Mouse (Mus musculus) CD4-positive, CD25-positive, alpha-beta regulatory T cell, adult 2 months (primary cell): ENCODE data around the gene Gm45799.

Source experiments
- DNase-seq: peaks from one replicate; pipeline ENCODE4 v3.0.0-alpha.2; 2012; ENCODE audit warnings: low read depth, low spot score

The Gm45799 gene

DNA sequence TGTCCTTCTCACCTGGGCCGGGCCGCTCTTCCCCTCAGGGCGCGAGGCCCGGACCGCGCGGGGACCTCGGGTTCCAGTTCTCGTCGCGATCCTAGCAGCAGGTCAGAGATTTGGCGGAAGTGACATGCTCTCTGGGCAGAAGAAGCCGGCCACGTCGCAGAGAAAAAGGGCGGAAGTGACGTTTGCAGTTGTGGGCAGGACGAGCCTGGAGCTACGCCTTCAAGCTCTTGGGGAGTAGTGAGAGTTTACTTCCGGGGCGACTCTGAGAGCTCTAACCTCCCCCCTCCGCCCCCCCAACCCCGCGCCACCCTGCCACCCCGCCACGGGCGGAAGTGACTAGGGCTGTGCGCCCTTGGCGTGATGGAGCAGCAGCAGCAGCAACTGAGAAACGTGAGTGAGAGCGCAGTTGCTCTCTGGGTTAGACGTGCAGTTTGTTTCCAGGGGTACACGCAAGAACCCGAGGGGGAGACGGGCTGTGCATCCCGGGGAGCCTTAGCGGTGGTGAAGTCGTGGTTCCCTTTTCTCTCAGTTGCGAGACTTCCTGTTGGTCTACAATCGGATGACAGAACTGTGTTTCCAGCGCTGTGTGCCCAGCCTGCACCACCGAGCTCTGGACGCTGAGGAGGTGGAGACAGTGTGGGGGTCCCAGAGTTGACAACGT lies at the start of gene Gm45799, which contains the start of gene Arfip2:
TSS of gene Gm45799 (plus strand) at position 320 of the 661 bp plus-strand sequence.
TSS of gene Arfip2 (minus strand) at position 184 of the 661 bp plus-strand sequence.
- DNase-seq: peak; percentile 99

DNA sequence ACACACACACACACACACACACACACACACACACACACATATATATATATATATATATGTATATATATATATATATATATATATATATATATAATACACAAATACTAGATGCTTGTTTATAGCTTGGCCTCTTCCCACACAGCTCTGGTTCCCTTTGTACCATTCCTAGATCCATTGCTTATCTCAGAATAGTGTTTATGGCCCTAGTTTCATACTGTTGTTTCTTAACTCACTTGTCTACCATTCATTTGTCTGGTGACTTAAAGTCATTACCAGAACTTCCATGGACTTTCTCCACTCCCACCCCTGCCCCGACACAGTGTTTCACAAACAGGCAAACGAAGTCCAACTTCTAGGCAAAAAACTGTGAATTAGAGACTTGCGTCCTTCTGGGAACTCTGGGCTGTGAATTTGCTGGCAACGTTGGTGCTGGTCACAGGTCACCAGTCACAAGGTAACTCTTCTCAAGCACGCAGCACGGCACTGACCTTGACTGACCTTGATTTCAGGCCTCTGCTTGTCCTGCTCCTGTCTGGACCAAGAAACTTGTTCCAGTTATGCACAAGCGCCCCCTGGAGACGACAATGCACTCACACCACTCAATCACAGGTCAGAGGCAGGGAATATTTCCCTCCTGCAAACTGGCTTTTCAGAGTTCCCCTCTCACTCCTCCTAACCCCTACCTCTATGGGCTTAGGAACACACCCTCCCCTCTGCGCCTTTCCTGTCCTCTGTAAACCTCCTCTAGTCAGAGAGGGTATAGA lies 37.3 kb upstream of the Gm45799 start:
- peak; percentile 61 for DNase-seq

DNA sequence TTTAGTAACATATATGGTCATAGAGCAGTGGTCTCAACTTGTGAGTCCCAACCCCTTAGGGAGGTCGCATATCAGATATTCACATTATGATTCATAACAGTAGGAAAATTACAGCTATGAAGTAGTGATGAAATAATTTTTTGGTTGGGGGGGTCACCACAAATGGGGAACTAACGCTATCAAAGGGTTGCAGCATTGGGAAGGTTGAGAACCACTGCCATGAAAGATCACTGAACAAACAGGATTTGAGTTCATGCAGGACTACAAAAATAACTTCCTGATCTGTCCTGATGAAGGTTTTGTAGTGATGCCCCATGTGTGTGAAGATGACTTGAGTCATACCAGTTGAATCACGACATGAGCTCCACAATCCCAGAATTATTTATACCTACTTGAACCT lies 31.9 kb upstream of the Gm45799 start:
- no peak for DNase-seq

DNA sequence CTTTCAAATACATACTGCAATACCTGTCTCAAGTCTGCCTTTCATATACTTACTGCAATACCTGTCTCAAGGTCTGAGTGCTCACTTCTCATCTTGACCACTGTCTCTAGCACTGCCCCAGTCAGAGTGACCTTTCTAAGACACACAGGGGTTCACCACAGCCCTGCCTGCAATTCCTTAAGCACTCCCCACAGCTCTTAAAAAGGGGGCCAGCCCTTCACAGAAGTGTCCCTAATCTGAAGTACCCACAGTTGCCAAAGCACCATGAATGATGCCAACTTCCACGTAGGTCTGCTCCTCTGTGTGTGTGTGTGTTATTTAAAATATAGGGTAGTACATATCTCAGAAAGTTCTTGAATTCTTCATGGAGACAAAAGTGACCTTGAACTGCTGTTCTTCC lies 28.6 kb upstream of the Gm45799 start:
- no peak for DNase-seq

DNA sequence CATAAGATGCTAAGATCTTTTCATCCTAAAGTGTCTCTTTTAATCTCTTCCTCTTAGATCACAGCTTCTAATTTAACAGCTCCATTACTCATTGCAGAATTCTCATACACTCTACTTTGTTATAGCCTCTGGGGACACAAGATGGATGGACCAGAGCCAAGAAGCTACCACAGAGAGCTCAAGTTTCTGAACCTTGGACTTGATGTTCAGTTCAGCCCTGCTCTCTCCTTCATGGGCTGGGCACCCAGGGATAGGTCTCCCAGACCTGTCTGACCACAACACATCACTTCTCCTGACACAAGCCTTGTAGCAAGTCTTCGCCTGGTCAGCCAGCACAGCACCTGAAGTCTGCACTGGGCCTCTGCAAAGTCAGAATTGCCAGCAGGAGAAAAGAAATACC lies 26.0 kb upstream of the Gm45799 start:
- no peak for DNase-seq

DNA sequence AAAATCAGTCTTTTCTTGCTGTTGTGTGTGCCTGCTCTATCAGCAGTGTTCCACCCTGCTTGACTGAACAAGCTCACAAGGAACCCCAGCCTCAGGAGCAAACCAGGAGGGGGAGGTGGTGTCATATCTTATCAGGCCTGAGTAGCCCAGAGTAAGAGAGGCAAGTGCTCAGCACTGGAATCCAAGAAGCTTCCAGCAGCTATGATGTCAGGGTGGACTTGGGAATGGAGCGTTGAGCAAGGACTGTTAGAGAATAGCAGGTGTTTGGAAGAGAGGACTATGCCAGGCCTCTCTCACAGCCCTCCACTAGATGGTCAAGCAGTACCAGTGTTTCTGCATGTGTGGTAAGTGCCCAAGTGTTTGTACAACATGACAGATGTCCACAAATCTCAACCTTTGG lies 24.6 kb upstream of the Gm45799 start:
- no peak for DNase-seq

DNA sequence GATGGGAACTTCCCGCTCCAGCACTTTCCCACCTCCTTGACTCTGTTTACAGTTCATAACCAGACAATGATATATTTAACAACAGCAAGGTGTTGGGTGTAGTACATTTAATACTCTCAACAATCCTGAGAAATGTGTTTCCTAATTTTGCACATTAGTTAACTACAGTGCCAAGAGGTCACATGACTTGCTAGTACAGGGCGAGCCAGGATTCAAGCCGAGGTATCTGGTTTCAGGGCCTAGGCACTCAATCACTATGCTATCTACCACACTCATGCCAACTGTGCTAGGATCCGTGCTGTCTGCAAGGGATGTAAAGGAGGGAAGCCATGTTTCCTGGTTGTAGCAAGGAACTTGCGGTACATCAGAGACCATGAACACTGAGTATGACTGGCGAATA lies 23.8 kb upstream of the Gm45799 start:
- no peak for DNase-seq

DNA sequence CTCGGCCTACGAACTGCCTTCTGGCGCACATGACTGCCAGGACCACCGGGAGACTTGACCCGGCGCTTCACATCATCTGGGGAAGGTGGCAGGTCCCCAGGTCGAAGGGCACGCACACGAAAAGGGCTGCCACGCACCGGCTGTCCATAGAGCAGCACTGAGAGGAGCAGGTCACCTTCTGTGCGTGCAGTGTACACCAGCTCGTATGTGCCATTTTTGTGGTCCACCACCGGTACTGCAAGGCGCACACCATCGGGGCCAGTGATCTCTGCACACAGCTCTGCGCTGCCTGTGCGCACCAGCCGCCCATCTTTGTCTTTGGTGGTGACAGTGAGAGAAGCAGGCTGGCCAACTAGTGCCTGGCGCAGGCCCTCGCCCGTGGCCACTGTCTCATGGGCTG lies 22.5 kb upstream of the Gm45799 start:
- DNase-seq: no peak

DNA sequence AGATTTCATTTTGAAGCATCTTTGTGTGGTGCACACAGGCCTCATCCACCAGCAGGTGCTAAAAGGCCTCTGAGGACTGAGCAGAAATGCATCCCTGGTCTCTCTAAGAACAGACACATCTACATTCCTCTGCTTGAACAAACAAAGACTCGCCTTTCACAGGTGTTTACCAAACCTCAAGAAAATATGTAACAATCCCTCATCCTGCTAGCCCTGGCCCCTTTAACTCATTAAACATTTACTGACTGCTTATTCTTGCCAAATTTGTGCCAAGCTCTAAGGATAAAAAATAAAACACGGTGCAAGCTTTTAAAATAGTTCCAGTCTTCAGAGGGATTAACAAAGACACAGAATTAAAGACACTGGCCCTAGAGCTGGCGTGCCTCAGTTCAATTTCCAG lies 20.7 kb upstream of the Gm45799 start:
- DNase-seq: no peak

DNA sequence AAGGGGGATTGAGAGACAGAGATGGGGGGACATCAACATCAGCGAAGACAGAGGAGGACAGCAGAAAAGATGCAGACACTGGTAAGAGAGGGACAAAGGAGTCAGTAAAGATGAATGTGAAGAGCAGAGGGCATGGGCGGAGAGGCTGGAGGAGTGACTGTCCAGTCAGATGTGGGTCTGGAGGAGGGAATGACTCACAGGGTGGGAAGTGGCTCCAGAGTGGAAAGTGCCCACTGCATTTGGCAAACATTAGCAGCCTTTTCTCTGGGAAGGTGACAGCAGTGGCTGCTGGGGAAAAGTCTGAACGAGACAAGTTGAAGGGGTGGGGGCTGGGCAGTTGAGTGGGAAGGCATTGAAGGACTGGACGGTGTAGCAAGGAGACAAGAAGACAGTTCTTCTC lies 19.3 kb upstream of the Gm45799 start:
- DNase-seq: no peak

DNA sequence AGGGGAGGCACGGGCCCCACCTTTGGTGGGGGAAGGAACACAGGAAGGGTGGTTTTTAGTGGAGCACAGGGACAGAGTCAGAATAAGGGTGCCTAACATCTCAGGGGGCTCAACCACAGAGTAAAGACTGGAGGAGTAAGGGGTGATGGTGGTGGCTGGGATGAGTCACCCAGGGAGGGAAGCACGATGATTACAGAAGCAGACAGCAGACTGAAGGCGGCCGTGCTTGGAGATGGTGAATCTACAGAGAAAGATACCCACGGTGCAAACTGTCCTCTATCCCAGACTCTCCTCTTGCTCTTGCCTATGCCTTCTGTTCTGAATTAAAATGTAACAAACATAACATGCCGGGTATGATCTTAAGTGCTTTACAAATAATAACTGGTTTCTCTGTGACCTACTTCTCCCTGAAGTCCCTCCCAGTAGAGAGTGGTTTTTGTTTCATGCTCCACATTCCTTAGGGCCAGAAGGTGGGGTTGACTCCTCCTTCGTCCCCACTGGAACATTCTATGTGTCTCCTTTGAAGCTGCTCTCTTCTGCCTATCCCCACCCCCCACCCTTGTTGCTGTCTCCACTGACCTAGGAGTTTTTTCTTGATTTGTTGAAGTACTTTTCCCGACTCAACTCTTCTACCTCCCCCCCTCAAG lies 18.6 kb upstream of the Gm45799 start:
- no peak for DNase-seq

DNA sequence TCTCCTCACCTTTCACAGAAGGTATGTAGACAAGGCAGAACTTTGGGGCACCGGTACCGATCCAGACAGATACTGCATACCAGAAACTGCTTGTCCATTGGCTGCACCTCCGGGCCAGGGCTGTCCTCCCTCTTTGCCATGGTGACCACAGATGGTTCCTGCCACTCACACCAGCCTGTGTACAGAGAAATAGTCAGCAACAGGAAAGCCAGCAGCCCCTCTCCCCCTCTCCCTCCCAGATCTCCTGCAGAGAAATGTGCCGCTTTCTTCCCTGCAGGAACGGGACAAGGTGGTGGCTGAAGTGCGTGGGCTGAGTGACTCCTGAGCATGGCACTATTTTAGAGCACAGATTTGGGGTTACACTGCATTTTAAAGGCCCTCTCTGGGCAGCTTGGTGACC lies 15.0 kb upstream of the Gm45799 start:
- no peak for DNase-seq

DNA sequence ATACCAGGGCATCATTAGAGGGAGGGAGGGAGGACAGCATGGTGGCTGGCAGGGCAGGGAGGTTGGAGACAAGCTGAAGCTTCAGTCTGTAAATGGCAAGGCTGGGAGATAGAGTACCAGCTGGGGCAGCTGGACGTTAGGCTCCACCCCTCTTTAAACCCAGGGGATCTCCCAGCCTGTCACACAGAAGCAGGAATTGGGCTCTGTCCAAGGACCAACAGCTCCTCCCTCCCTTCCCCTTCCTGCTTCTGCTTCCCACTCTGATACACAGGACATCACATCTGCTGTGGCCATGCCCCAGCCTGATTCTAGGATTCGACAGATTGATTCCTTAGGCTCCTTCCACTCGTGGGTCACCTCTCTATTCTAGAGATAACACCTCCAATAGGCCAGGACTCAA lies 11.7 kb upstream of the Gm45799 start:
- no peak for DNase-seq

DNA sequence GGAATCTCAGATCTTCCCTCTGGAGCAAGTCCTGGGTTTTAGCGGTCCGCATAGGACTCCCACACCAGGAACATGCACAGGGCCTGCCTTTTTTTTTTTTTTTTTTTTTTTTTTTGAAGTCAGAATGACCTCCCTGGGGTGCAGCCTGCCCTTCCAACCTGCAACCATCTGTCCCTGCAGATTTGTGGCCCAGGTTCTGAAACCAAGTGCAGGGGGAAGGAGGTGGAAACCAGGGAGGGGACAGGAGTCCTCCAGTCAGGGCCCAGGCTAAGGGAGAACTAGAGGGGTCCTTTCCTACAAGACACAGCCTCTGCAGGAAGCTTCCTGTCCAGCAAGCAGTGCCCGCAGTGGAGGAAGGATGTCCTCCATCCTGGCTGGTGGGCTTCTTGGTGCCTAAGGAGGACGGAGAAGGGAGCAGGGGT lies 7.8 kb upstream of the Gm45799 start:
- peak; percentile 21 for DNase-seq

DNA sequence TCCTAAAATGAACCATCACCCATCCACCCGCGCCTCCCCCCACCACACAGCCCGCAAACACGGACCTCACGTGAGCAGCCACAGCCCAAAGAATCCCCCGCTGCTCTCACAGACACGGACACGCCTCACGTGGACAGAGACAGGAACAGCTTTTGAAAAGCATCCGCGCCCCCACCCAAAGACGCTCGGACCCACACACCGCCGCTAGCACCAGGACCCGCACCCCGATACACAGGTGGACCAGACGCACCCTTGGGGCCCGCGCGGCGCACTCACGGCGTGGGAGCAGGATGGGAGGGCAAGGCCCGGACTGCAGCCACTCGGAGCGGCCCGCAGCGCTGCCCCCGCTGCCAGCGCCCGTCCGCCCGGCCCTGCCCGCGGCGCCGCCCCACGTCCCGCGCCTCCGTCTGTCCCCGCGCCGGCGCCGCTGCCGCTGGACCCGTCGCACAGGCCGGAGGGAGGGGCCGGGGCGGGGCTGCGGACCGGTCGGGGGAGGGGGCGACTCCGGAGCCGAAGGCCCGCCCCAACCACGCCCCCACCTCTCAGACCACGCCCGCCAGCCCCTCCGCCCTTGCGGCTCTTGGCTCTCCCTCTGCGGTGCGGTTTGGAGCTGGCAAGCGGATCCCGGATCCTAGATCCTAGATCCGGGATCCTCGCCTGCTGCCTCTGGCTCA lies 7.1 kb upstream of the Gm45799 start, which contains the start of gene Trim3:
TSS of gene Trim3 (minus strand) at position 445 of the 674 bp plus-strand sequence.
- peak; percentile 87 for DNase-seq

DNA sequence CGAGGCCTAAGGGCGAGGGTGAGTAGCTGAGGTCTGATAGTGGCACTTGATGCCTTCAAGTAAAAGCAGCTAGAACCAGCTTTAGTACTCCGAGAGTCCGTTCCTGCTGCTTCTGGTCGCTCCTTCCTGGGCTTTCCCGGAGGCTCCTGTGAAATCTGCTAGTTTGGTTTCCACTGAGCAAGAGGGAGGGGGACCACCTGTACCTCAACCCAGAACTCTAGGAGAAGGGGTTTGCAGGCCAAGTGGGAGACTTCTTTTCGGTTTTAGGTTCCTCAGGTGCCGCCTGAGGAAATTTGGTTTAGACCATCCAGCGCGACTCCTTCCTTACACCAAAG lies 6.6 kb upstream of the Gm45799 start:
- no peak for DNase-seq

DNA sequence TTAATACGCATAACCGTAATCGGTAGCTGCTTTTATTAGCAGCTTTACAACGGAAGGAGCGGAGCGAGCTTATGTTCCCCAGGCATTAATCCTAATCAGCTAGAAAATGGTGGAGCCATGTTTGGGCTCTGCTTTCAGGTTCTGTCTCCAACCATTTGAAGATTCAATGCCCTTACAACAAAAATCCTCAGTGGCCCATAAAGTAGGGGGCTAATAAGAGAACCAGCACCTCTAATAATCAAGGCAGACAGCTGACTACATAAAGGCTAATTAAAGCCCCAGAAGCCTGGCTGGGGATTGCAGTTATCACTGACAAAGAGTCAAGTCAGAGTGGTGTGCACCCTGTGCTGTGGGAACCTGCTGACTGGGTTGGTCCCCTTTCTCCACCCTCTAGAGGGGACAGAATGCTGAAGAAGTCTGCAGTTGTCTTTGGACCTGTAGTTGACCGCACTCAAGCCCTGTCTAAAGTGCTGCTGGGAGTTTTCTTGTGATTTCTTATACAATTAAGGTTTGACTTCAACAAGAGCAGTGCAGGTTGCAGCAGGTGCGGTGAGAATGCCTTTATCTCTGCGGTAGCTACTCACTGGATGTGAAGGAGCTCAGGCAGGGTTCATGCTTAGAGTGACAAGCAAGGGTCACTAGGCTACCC lies 6.0 kb upstream of the Gm45799 start:
- DNase-seq: no peak

DNA sequence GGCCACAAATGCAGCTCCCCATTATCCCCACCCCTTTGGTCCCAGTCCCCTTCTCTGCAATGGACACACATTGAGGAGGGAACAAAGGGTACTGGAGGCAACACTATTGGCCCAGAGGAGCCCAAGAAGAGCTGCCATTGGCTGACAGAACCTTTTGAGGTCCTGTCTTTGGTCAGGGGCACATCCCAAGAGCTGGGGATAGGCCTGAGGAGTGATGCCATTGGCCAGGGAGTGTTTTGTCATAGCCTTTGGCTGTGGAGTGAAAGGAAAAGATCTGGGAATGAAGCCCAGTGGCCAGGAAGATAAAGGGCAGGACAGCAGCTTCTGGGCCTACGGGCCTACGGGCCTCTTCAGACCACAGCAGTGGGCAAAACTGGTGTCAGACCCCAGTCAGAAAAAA lies 4.6 kb upstream of the Gm45799 start:
- DNase-seq: no peak

DNA sequence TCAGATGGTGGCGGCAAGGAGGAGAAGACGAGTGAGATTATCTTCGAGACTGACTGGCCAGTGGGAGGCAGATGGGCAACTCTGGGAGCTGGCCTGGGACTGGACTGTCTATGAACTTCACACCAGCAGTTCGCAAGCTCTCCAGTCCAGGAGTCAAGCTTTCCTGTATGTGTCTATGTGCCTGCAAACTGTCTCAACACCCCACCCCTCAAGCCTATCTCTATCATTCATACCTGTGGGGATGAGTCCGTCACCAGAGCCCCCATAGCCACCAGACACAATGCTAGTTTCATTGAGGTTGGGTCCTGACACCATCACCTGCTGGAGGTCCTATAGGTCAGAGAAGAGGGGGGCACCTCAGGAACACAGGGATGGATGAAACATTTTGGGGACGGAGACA lies 1.6 kb upstream of the Gm45799 start:
- DNase-seq: no peak

DNA sequence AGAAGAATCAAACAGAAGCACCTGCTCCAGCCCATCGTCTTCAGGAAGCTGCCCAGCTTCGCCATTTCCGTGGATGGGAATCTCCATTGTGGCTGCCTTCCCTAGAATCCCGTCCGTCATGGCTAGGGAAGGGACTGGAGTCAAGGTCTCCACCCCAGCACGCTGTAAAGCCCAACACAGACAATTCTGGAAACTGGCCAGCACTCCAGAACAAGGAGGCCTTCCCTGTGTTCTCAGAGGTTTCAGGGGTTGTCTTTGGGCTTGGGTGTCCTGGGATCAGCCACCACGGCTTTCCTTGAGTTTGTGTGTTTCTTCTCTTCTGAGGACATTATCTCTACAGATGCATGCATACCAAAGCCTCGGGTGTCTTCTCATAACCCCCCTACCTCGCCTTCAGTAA lies 1.0 kb upstream of the Gm45799 start:
- no peak for DNase-seq

DNA sequence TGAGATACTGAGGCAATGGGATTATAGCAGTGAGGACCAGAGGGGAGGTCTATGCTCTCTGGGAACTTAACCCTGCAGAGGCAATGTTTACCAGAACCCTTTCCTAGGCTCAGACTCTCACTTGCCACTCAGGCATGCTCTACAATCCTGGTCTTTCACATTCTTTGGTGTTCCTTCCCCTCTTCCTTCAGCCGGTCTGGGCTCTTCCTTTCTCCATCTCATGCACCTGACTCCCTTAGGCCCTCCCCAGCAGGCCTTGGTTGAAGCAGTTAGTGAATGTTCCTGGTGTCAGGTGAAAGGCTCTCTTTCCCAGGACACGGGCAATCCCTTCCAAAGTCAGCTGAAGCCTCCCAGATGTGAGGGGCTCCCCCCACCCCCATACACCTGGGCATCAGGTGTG lies 596 bp upstream of the Gm45799 start, which contains the start of gene Timm10b:
TSS of gene Timm10b (plus strand) at position 301 of the 400 bp plus-strand sequence.
- no peak for DNase-seq

DNA sequence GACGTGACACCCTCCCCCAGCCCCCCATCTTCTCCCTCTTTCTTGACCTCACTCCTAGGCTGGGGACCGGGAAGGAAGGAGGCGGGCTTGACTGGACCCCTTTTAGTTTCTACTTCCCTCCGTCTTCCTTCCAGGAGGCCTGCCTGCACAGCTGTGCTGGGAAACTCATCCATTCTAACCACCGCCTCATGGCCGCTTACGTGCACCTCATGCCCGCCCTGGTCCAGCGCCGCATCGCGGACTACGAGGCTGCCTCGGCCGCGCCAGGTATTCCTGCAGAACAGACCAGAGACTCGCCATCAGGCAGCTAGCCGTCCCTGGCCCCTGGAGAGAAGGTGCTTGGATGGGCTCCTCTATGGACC lies 523 bp downstream of the Gm45799 start:
- DNase-seq: peak; percentile 36
